Mouse (Mus musculus): ENCODE results near the gene Gab1.

GRCm38 (mm10) chr8:80880196-80881106 is at the start of gene Gab1:
- TF ChIP-seq ETS1 (IDR thresholded peaks at IDR 0.05; ENCODE audit: low read depth, low read length) (no peak), ZC3H11A (IDR thresholded peaks at IDR 0.05; ENCODE audit: low read depth, low read length) (no peak), POLR2A (IDR thresholded peaks at IDR 0.05; ENCODE audit: control insufficient read depth in 1 of 2, insufficient read depth in 1 of 2, low read depth in 1 of 2, low read length in 2 of 2, poor library complexity in 1 of 2) (no peak), CTCF (IDR thresholded peaks at IDR 0.05 in 2 of 3, conservative IDR thresholded peaks at IDR 0.05 in 1 of 3; ENCODE audit: control insufficient read depth in 1 of 3, insufficient read depth in 1 of 3, low read depth in 2 of 3, low read length in 3 of 3, poor library complexity in 1 of 3, severe bottlenecking in 1 of 3) (no peak), GATA1 (IDR thresholded peaks at IDR 0.05; ENCODE audit: low read depth, low read length) (no peak)
